Mouse (Mus musculus) effector memory CD4-positive, alpha-beta T cell, adult 5 months (primary cell): ENCODE measurements around the gene Ubr2. TPM values are rescaled to one million over a fixed set of nuclear protein-coding genes. Genes with fewer than 3 reads are reported as not detected.

Experiments used
- polyA plus RNA-seq: library from polyadenylated mRNA; unstranded; fragments of 100-300 nt; shearing (Covaris generic); gene quantifications from one replicate; pipeline ENCODE4 v1.2.1, GENCODE M21; 2017

Ubr2 gene
- polyA plus RNA-seq = 86.3 TPM

DNA sequence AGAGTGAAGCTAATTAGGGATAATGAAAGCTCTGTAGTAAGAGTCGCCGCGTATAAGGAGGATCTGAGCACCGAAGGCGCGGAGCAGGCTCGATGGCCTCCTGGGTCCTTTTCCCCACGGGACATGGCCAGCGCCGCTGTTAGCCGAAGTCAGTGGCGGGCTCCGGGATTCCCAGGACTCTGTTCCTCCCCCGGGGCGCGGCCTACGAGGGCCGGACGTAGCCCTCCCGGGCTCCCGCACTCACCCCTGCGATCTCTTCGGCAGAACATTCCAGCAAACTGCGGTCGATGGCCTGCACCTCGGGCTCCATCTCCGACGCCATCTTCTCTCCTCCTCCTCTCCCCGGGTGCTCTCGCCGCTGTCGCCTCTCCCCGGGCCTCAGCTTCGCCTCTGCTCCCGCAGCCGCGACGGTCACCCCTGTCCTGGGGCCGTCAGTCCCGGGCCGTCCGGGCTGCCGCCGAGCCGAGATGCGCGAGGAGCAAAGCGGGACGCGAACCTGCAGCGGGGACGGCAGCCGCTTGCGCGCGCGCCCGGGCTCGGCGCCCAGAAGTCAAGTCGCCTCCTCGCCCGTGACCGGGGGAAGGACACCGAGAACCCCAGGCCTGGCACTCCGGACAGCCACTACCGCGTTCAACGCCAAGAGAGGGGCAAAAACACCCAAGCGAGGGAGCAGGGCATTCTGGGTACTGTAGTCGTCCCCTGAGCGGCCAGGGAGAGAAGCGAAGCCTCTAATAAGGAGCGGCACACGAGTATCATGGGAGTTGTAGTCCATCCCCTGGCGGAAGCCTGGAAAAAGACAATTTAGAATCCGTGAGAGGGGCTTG, at the start of gene Ubr2:
Gene Ubr2 (minus strand): TSS at position 659 of the 824 bp plus-strand sequence.

DNA sequence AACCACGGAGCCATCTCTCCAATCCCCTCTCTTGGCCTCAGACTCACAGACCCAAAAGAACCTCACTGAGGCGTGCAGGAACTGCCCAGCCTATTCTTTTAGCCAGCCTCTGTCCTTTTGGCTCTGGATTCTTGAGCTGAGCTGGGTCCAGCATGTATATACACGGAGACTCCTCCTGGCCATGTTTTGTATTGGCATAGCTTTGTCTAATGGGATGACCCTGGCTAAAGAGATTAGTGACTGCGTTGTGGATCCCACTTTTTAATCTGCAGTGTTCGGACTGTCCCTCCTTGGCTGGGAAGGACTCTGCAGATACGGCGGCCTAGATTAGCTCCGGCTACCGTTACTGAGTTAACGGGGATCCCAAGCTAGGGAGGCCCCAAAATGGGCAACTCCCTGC, 100.2 kb downstream of the Ubr2 start, which contains the start of gene Prph2:
Gene Prph2 (plus strand): TSS at position 274 of the 400 bp plus-strand sequence.

GRCm38 (mm10) chr17:46890116-46890815, 120.1 kb downstream of the Ubr2 start, which contains the start of gene Tbcc:
TSS of gene Tbcc (plus strand) at chr17:46890684.

Other genes starting within 250 kb of the Ubr2 start
- not detected for gene Ptcra, start 246.8 kb downstream of the Ubr2 start, polyA plus RNA-seq
- 19.9 TPM for gene 2310039H08Rik, start 237.9 kb downstream of the Ubr2 start, polyA plus RNA-seq
- 68.0 TPM for gene Rpl7l1, start 227.9 kb downstream of the Ubr2 start, polyA plus RNA-seq
- 23.4 TPM for gene Bicral, start 152.1 kb downstream of the Ubr2 start, polyA plus RNA-seq
- 21.7 TPM for gene Tbcc, start 119.9 kb downstream of the Ubr2 start, polyA plus RNA-seq
- not detected for gene Prph2, start 100.1 kb downstream of the Ubr2 start, polyA plus RNA-seq